Mouse (Mus musculus) adrenal gland (tissue): ENCODE data around the gene Zan.

ENCODE experiments used
- intact Hi-C: fragments of 180-260 bp; cut with DNase I; formaldehyde crosslinking; loops from one replicate; pipeline ENCODE4 v1.15.1; 2025

Gene Zan

DNA sequence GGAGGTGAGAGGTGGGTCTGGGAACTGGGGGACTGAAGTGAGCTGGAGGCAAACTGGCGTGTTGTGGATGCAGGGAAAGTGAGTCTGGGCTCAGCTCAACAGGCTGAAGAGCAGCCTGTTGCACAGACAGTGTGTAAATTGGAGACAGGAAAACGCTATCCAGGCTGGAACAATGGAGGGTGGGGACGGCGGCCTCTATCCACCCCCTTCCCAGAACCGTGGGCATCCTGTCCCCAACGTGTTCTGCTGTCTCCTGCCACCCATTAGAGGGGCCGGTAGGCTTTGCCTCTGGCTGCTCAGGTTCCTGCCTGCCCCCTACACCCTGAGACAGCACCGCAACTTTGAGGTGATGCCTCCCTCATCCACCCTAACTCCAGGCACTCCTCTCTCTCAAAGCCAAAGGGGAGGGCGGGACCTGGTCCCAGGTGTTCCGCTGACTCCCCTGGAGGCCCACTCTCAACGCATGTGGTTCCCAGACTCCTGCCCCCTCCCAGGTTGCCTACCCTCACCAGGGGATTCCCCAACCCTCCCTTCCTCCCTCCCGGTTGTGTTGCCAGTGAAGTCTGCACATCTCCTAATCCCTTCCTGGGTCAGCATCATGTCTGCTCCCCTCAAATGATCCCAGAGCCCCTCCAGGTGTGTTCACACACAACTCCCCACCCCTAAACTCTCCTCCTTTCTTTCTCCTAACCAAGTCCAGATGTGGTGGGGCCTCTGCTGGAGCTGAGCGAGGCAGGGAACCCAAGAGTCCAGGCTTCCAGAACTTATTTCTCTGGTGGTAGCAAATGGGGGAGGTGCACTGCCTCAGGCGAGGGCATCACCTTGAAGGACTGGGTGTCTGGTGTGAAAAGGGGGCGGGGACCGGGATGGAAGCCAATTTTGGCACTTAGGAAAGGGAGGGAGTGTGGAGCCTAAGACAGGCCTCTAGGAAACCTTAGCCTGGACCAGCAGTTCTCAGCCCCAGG lies 124.6 kb downstream of the Zan start:
- intact Hi-C loops = no loop called here

DNA sequence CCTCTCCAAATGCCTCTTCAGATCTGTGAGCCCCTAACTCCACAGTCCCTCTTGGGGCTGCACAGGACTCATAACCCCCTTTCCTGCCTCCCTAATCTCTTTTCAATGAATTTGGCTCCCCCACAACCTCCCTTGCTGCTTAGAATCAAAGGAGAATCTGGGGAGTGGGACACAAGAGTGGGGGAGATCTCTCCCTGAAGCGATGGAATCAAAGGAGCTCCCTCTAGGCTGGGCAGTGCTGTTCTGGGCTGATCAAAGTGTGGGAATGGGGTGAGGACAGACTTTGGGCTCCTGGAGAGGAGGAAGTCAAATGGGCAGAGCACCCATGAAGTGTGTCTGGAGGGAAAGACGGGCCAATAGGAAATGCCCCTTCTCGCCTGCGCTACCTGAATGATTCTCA lies 125.5 kb downstream of the Zan start:
- intact Hi-C loops = no loop called here

DNA sequence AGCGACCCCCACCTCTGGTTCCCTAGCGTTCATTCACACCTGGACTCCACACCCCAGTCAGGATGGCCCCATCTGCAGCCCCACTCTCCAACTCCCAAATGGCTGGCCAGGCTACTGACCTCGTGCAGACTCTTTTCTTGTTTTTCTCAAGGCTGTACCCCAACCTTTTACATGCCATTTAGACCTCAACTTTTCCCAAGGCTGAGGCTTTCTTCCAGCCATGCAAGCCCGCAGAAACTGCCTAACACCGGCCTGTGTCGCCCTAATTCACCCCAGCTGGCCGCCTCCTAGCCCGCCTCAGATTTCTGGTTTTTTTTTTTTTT lies 125.8 kb downstream of the Zan start:
- intact Hi-C loops = no loop called here

DNA sequence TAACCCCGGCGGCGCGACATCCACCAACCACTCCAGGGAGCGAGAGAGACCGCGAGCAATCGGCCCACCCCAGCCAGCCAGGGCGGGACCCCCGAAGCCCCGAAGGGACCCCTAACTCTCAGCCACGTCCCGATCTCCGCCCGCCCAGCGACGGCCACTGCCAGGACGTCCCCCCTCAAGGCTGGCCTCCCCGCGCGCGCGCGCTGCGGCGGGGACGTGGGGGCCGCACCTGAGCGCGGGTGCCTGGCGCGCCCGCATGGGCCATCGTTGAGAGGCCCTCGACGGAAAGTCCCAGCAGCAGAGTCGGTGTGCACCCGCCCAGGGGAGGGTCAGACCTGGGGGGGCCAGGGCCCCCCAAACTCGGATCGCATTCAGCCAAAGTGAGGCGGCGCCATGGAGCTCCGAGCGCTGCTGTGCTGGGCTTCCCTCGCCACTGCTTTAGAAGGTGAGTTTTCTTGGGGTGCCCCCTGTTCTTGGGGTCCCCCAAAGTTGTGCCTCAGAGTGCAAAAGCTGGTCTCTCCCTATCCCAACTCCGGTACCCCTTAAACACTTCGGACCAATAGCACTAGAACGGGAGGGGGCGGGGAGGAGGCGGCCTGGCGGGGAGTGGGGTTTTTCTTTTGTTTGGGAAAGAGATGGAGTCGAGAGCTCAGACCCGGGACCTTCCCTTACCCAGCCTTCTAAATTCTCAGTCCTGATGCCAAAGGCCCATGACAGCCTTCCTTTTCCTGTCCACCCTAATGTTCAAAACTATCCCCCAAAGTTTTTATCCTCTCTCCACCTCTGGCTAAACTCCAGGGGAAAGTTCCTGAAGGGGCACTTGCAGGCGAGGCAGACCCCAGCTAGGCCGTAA lies 126.4 kb downstream of the Zan start:
- intact Hi-C loops = no loop called here

DNA sequence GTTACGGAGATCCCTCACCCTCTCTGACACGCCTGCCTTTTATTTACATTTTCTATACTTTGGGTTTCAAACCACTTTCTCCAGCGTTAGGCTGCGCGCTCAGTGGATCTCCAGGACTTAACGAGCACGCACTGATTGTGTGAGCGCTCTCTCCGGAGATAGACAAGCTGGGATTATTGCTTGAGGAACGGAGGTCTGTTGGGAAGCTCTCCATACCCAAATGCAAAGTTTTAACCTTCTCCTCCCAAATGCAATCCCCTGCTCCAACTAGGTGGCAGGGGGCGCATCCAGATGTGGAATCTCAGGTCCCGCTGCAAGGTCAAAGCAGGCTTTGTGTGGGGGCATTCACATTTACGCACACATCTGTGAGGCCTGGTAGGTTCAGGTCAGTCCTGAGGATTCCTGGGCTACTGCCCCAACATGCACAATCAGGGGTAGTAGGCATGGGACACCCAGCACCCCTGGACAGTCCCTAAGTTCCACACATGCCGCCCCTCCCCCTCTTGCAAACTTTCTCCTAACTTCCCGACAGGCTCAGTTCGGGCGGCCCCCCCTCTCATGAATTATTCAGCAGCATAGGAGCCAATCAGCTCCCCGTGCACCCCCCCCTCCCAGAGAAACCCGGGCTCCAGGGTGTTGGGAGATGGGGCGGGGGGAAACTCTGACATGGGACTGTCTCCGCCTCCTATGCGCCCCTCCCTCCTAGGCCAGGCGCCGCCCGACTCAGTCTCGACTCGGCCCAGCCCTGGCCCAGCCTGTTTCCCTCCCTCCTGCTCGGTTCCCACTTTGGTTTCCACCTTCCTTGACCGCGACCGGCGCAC lies 127.3 kb downstream of the Zan start, which contains the start of gene Ephb4:
Ephb4 (plus strand) TSS at position 726 of the 821 bp plus-strand sequence.
- intact Hi-C loops = no loop called here

DNA sequence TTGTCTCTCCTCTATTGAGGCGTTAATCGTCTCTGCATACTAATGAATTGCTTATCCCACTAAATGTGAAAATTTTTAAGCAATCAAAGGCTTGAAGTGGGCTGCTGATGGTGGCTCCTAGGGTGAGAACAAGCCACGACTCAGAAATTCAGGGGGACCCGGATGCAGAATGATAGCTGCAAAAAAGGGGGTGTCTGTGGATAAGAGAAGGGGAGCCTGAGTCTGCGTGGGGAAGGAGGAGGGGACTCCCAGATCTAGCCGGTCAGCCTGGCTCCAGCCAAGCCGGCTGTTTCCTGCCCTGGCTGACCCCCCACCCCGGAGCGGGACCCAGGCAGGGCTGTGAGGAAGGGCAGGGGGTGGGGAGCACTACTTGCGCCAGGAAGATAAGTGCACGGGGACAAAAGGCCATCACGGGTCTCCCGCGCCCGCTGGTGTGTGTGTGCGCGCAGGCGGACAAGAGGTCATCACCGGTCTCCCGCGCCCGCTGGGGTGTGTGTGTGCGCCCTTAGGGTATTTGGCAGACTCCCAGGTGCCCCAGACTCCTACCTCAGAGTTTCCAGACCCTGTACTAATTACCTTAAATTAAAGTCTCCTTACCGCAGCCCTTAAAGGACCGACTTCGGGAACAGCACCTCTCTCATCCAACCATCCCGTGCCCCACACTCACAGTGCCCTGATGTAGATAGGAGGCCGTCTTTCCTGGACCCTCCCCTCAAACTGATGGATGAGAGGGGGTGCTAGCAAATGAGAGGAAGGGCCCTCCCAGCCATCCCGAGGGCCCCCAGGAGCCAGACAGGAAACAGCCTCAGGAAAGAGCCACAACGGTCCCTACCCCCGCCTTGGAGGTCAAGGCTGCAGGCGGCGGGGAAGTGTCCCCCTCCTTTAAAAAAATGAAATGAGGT lies 128.1 kb downstream of the Zan start:
- intact Hi-C loops = no loop called here

DNA sequence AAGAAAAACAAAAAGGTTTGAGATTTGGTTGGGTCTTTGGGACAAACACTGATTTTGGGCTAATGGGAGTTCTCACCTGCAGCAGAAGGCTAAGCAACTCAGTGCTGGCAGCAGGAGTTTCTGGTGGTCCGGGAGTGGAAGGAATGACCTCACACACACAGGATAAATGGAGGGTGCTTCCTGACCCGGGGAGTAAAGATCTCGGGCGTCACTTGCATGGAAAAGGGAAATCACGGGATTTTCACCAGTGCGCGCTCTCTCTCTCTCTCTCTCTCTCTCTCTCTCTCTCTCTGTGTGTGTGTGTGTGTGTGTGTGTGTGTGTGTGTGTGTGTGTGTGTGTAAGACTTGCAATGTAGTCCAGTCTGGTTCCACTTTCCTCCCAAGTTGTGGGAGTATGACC lies 129.0 kb downstream of the Zan start:
- intact Hi-C loops = no loop called here

DNA sequence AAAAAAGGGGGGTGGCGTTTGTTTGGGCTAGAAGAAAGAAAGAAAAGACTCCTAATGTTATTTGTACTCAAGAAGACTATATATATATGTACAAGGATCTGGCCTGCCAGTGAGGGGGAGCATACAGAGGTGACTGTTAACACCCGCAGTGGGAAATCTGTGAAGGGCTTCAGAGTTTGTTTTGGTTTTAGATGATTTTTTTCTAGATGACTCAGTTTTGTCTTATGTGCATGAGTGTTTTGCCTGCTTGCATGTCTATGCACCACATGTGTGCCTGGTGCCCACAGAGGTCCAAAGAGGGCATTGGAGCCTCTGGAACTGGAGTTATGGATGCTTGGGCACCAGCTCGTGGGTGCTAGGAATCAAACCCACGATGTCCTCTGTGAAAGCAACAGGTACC lies 129.9 kb downstream of the Zan start:
- intact Hi-C loops = no loop called here

DNA sequence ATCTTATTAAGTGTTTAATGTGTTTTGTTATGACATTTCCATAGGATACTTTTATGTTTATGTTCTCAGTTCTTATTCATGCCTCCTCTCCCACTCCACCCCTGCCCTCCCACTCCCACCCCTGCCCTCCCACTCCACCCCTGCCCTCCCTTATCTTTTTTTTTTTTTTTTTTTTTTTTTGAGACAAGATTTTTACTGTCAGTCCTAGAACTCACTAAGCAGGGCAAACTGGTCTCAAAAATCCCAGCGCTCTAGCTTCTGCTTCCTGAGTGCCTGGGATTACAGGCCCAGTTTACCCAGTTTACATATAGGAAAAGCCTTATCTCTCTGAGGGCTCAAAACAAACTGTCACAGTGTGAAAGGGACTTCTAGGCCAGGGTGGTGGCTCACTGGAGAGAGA lies 130.5 kb downstream of the Zan start:
- intact Hi-C loops = no loop called here

DNA sequence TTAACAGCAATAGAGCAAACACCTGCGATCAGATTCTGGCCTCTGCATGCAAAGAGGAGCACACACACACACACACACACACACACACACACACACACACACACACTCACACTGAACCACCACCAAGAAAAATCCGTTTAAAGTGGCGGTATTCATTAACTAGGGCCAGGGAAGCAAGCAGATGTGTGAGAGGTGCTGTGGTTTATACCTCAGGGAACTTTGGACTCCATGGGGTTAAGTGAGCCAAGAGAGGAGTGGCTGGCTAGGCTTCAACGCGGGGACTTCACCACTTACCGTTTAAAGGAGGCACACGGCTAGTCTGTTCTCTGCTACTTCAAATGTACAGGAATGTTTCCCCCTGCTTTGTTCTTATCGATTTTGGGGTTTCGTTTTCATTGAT lies 131.0 kb downstream of the Zan start:
- intact Hi-C loops = no loop called here

DNA sequence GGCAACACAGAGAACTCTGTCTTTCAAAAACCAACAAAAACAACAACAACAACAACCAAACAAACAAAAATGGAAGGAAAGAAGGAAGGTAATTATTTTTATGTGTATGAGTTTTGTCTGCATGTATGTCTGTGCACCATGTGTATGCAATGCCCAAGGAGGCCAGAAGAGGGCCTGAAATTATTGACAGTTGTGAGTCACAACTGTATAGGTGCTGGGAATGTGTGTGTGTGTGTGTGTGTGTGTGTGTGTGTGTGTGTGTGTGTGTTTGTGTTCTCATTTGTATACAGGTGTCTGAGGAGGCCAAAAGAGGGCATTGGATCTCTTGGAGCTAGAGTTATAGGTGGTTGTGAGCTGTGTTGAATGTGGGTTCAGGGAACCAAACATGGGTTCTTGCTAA lies 133.0 kb downstream of the Zan start:
- intact Hi-C loops = no loop called here

DNA sequence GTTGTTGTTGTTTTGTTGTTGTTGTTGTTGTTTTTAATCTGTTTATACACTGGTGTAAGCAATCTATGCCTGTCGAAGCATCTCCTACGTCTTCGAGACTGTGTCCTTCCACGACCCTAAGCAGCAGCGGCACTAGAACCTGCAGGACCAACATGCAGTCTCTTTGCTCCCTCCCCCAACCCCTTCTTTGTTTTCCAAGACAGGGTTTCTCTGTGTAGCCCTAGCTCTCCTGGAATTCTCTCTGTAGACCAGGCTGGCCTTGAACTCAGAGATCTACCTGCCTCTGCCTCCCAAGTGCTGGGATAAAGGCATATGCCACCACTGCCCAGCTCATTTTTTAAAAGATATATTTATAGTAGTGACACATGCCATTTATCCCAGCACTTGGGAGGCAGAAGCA lies 133.5 kb downstream of the Zan start:
- intact Hi-C loops = no loop called here

DNA sequence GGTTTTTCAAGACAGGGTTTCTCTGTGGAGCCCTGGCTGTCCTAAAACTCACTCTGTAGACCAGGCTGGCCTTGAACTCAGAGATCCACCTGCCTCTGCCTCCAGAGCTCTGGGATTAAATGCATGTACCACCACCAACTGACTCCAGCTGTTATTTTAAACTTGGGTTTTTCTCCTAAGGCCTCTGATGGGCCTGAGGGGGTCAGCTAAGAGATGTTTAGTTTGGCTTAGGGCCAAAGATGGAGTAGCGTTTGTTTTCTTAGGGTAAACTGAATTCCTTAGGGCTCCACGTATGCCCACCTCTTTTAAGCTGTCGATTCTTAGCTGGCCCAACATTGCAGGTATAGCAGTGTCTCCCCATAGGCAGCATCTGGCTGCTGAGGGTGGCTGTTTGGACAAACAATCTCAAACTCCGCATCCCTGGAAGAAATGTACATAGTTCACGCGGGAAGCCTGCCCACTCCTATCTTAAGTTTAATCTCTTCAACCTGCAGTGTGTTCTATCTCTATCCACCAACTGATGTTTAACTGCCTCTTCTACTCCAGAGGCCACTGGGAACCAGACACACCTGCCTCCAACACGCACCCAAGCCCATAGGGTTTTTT lies 134.4 kb downstream of the Zan start:
- intact Hi-C loops = no loop called here

DNA sequence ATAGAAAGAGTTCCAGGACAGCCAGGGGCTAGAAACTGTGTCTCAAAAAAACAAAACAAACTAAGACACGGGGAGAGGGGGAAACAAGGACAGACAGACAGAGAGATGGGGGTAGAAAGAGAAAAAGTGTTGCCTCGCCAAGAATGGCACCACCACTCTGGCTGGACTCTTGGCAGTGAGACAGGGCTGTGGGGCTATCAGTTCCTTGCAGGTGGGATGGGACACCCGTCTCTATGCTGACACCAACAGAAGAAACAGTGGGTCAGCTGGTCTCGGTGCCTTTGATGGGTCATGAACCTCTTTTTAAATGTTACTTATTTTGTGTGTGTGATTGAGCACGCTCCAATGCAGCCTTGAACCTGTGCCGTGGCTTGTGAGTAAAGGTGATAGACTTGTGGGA lies 136.6 kb downstream of the Zan start:
- intact Hi-C loops = no loop called here

DNA sequence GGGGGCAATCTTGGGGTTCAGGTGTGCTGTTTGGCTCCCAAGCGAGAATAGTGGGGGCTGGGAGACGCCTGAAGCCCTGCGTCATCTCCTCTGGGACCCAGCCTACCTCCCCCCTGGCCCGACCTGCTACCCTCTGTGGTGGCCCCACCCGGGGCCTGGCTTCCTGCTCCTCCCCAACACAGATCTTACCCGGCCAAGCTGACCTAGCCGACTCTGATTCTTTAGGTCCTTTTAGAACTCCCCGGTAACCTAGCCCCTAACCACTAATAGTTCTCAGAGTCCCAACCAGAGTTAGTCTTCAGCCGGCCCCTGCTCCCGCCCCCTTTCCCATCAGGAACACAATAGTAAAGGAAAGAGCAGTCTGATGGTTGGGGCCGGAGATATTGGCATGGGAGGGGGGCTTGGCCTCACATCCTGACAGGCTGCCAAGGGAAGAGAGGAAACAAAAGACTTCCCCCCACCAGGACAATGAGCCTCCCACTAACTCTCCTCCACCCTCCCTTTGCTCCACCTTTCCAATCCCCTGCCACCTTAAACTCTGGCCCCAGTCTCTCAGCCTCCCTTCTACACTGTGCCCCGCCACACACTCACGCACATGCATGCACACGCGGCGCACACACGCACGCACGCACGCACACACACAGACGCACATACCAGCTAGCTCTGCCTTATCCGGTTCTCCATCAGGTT lies 137.4 kb downstream of the Zan start:
- intact Hi-C loops = loop anchor here (5.0 to 10.0 kb wide), 2 partner anchors 33 to 165 kb away; partner anchors contain the start of gene Pop7

DNA sequence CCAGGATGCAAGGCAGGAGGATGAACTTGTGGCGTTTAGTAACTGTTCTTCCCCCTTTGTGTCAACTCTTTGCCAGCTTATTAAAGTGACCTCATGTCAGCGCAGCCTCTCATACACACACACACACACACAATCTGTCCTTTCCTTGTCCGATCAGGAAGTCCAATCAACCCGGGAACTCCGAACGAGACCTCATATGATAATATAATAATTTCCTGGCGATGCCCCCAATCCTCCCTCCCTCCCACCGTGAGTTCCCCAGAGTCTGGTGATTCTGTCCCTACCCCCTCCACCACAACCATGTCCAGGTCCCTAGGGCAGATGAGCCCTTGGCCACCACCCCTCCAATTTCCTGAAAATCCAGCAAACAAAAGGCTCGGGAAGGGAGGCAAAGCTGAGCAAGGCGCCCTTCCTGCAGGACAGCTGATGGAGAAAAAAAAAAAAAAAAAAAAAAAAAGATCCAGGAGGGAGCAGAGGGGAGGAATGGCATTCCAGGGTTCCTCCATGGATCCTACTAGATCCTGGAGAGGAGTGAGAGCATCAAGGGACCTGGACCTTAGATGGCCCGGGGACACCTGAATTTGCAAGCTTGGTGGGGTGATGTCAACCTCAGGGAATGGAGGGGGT lies 138.1 kb downstream of the Zan start:
- intact Hi-C loops = loop anchor here (5.0 to 10.0 kb wide), 2 partner anchors 34 to 166 kb away; partner anchors contain the start of gene Pop7

DNA sequence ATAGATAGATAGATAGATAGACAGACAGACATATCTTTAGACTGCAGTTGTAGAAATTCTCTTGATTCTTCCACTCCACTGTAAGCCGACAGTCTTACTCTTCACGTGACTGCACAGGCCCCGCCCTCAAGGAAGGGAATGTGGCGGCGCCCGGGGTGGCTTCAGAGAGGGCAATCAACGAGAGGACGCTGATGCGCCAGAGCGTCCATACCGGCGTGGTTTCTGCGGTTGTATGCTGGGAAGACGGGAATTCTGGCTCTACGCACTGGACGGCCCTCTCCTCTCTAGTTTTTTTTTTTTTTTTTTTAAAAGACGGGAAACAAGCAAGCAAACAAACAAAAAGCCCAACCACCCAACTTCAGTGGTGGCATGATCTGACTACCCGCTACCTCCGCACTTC lies 138.6 kb downstream of the Zan start:
- intact Hi-C loops = loop anchor here (5.0 to 10.0 kb wide), 2 partner anchors 34 to 167 kb away; partner anchors contain the start of gene Pop7

DNA sequence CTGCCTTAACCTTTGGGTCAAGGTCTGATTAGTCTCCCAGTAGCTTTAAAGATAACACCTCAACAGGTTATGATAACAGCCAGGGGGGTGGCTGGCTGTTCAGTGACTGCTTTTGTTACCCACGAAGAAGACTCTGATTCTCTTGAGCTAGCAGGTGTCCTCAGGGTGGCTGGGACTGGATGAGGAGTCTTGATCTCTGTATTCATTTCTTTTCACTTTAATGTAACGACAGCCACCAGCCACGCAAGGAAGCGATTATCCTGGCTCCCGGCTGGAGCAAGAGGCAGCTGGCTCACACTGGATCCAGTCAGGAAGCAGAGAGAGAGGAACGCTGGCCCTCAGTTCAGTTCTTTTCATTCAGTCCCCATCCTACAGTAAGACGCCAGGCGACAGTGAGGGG lies 139.7 kb downstream of the Zan start:
- intact Hi-C loops = loop anchor here (5.0 to 10.0 kb wide), 2 partner anchors 35 to 168 kb away; partner anchors contain the start of gene Pop7

DNA sequence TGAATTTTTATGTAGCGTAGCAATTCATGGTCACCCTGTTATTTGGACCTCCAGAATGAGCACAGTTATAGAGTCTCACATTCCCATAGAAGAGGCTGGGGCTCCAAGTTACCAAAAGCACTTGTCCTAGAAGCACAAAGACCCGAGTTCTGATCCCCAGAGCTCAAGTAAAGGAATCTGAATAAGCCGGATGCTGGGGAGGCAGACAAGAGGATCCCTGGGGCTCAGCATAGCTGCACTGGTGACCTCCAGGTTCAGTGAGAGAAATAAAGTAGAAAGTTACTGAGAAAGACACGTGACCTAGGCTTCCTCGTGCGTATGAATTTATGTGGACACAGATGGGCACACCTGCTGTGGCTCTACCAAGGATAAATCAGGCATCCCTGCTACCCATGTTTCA lies 141.8 kb downstream of the Zan start:
- intact Hi-C loops = loop anchor here (5.0 to 10.0 kb wide), 2 partner anchors 37 to 170 kb away; partner anchors contain the start of gene Pop7
